Mouse (Mus musculus) layer of hippocampus, adult 9-10 months (tissue): ENCODE data around the gene Spindoc.
A peak's percentile ranks its signal among the peaks of the same experiment; 100 is the strongest.
"Not testable (repeated sequence)": the region's sequence is repeated elsewhere in the genome, so short reads cannot be mapped to it uniquely, and the experiment has no call there.

Experiments
- DNase-seq: peaks from one replicate; pipeline ENCODE4 v3.0.0; 2022; ENCODE audit warnings: low spot score

Gene Spindoc

GRCm38 (mm10) chr19:7398898-7399297 is 16.1 kb upstream of the Spindoc start:
- not testable (repeated sequence) for DNase-seq

- not testable (repeated sequence) for DNase-seq
These were observed 14.4 kb upstream of the Spindoc start for GRCm38 (mm10) chr19:7396867-7397826.

GRCm38 (mm10) chr19:7388488-7388887 is 5.7 kb upstream of the Spindoc start:
- no peak for DNase-seq

GRCm38 (mm10) chr19:7386042-7386441 is 3.2 kb upstream of the Spindoc start:
- DNase-seq, result no peak

- DNase-seq, result no peak
These were observed 419 bp downstream of the Spindoc start for GRCm38 (mm10) chr19:7382248-7382902.

GRCm38 (mm10) chr19:7381906-7382247 is 917 bp downstream of the Spindoc start:
- DNase-seq, result no peak

GRCm38 (mm10) chr19:7377639-7378038 is 5.2 kb downstream of the Spindoc start:
- no peak for DNase-seq

GRCm38 (mm10) chr19:7374491-7374890 is 8.3 kb downstream of the Spindoc start:
- no peak for DNase-seq

- not testable (repeated sequence) for DNase-seq
These were observed 13.3 kb downstream of the Spindoc start for GRCm38 (mm10) chr19:7369469-7369868.

GRCm38 (mm10) chr19:7353636-7354035 is 29.2 kb downstream of the Spindoc start:
- DNase-seq, result no peak

- no peak for DNase-seq
These were observed 29.8 kb downstream of the Spindoc start for GRCm38 (mm10) chr19:7352809-7353495.

GRCm38 (mm10) chr19:7349993-7350392 is 32.8 kb downstream of the Spindoc start:
- no peak for DNase-seq

- no peak for DNase-seq
These were observed 37.5 kb downstream of the Spindoc start for GRCm38 (mm10) chr19:7345235-7345755.

- no peak for DNase-seq
These were observed 40.1 kb downstream of the Spindoc start for GRCm38 (mm10) chr19:7342646-7343045.

GRCm38 (mm10) chr19:7341512-7342397 is 41.0 kb downstream of the Spindoc start, which contains the start of gene Mark2:
TSS of gene Mark2 (minus strand) at chr19:7341860.
- DNase-seq, result peak; percentile 98

- DNase-seq, result no peak
These were observed 41.9 kb downstream of the Spindoc start for GRCm38 (mm10) chr19:7340780-7341475.

GRCm38 (mm10) chr19:7340371-7340779 is 42.4 kb downstream of the Spindoc start:
- DNase-seq, result no peak

- no peak for DNase-seq
These were observed 42.9 kb downstream of the Spindoc start for GRCm38 (mm10) chr19:7339867-7340266.

- no peak for DNase-seq
These were observed 43.8 kb downstream of the Spindoc start for GRCm38 (mm10) chr19:7339026-7339425.

- no peak for DNase-seq
These were observed 44.9 kb downstream of the Spindoc start for GRCm38 (mm10) chr19:7337781-7338342.
